Mouse (Mus musculus) leukemia stem cell, adult 10-12 weeks (primary cell): ENCODE results near the gene Olfr1036. TPM values are rescaled to one million over a fixed set of nuclear protein-coding genes. Genes with fewer than 3 reads are reported as not detected.

ENCODE experiments used
- polyA plus RNA-seq: library from polyadenylated mRNA; stranded (reverse); fragments of >175 nt; gene quantifications from 2 replicates; pipeline ENCODE4 v1.2.3, GENCODE M21; 2012; ENCODE audit warnings: low replicate concordance

Gene Olfr1036
- not detected in 2 replicates for polyA plus RNA-seq

DNA sequence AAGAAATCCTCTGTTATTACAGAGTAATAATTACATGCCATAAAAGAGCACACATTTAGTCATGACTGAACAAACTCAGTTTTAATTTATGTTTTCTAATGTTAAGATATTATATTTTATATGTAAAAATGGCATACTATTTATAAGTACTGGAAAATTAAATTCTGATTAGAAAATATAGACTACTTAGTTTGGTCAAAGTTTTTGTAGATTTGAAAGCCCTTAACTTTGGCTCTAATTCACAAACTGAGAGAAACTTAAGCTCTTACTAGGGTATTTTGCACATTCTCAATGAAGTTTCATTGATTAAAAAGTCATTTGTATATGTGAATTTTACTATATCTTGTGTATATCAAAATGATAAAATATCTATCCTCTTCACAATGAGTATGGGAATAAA, at the start of gene Olfr1036:
Gene Olfr1036 (plus strand): TSS at position 301 of the 400 bp plus-strand sequence.

DNA sequence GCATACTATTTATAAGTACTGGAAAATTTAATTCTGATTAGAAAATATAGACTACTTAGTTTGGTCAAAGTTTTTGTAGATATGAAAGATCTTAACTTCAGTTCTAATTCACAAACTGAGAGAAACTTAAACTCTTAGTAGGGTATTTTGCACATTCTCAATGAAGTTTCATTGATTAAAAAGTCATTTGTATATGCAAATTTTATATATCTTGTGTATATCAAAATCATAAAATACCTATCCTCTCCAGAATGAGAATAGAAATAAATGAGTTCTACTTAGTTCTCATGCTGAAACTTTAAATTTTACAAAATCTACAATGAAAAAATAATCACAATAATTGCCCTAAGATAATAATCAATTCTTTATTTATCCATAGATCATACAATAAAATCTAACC, 28.2 kb upstream of the Olfr1036 start, which contains the start of gene Olfr1034:
Gene Olfr1034 (plus strand): TSS at position 301 of the 400 bp plus-strand sequence.

DNA sequence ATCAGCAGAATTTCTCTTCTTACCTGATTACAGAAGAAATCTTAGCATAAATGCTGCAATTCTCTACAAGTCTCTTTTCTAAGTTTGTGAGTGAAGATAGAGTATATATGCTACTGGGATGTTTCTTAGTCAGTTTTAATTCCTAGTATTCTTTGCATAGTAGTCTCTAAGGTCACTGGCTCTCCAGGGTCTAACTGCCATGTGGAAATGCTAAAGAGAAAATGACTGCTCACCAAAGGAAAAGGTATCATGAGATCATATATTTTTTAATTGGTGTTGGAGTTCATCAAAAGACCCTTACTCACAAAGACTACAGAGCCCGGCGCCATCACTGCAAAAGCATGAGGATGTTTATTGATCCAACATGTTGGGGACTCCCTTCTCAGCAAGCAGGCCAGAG, 13.5 kb downstream of the Olfr1036 start, which contains the start of gene Olfr1037:
Gene Olfr1037 (minus strand): TSS at position 101 of the 400 bp plus-strand sequence.

Other genes starting within 250 kb of the Olfr1036 start
- not detected in 2 replicates for gene Olfr1019, start 228.5 kb upstream of the Olfr1036 start, polyA plus RNA-seq
- not detected in 2 replicates for gene Olfr1020, start 227.0 kb upstream of the Olfr1036 start, polyA plus RNA-seq
- not detected in 2 replicates for gene Olfr1022, start 205.4 kb upstream of the Olfr1036 start, polyA plus RNA-seq
- not detected in 2 replicates for gene Olfr1023, start 188.4 kb upstream of the Olfr1036 start, polyA plus RNA-seq
- gene Olfr1024, start 168.9 kb upstream of the Olfr1036 start, polyA plus RNA-seq = not detected in 2 replicates
- gene Olfr1025-ps1, start 158.8 kb upstream of the Olfr1036 start, polyA plus RNA-seq = not detected in 2 replicates
- not detected in 2 replicates for gene Olfr1026, start 152.4 kb upstream of the Olfr1036 start, polyA plus RNA-seq
- not detected in 2 replicates for gene Olfr1028, start 123.6 kb upstream of the Olfr1036 start, polyA plus RNA-seq
- not detected in 2 replicates for gene Olfr1029, start 100.1 kb upstream of the Olfr1036 start, polyA plus RNA-seq
- gene Olfr1030, start 94.7 kb upstream of the Olfr1036 start, polyA plus RNA-seq = not detected in 2 replicates
- gene Olfr1031, start 83.7 kb upstream of the Olfr1036 start, polyA plus RNA-seq = not detected in 2 replicates
- gene Olfr1032, start 68.5 kb upstream of the Olfr1036 start, polyA plus RNA-seq = not detected in 2 replicates
- not detected in 2 replicates for gene Olfr1033, start 53.4 kb upstream of the Olfr1036 start, polyA plus RNA-seq
- not detected in 2 replicates for gene Olfr1034, start 28.1 kb upstream of the Olfr1036 start, polyA plus RNA-seq
- not detected in 2 replicates for gene Olfr1037, start 13.4 kb downstream of the Olfr1036 start, polyA plus RNA-seq
- not detected in 2 replicates for gene Olfr1039, start 61.9 kb downstream of the Olfr1036 start, polyA plus RNA-seq
- not detected in 2 replicates for gene Olfr1040, start 72.7 kb downstream of the Olfr1036 start, polyA plus RNA-seq
- not detected in 2 replicates for gene Olfr1042, start 87.8 kb downstream of the Olfr1036 start, polyA plus RNA-seq
- 0.19 TPM in 1 of 2 replicates, not detected in the other for gene Olfr1043, start 93.5 kb downstream of the Olfr1036 start, polyA plus RNA-seq
- not detected in 2 replicates for gene Olfr1044, start 103.8 kb downstream of the Olfr1036 start, polyA plus RNA-seq
- gene Olfr52, start 111.7 kb downstream of the Olfr1036 start, polyA plus RNA-seq = not detected in 2 replicates
- gene Olfr1045, start 129.0 kb downstream of the Olfr1036 start, polyA plus RNA-seq = not detected in 2 replicates
- not detected in 2 replicates for gene Olfr1046, start 145.3 kb downstream of the Olfr1036 start, polyA plus RNA-seq
- gene Olfr1047, start 157.4 kb downstream of the Olfr1036 start, polyA plus RNA-seq = not detected in 2 replicates
- gene Olfr1048, start 166.3 kb downstream of the Olfr1036 start, polyA plus RNA-seq = not detected in 2 replicates
- not detected in 2 replicates for gene Olfr1049, start 184.3 kb downstream of the Olfr1036 start, polyA plus RNA-seq
- gene Olfr1051, start 205.1 kb downstream of the Olfr1036 start, polyA plus RNA-seq = not detected in 2 replicates
- gene Olfr1052, start 218.5 kb downstream of the Olfr1036 start, polyA plus RNA-seq = not detected in 2 replicates
- gene Olfr1053, start 241.3 kb downstream of the Olfr1036 start, polyA plus RNA-seq = not detected in 2 replicates